Mouse (Mus musculus) intestine, embryonic 15.5 days (tissue): Measurements from ENCODE around the gene Tmem247. TPM values are rescaled to one million over a fixed set of nuclear protein-coding genes. Genes with fewer than 3 reads are reported as not detected.
A peak's percentile ranks its signal among the peaks of the same experiment; 100 is the strongest.

Source experiments
- ATAC-seq: fragments of 200-750 bp; cut with Nextera tagmentation; 2 replicates; pipeline ENCODE4 v1.8.0; 2017; ENCODE audit warnings: moderate TSS enrichment, moderate library complexity
- H3K27ac ChIP-seq: fragments of 300-500 bp; sonication (generic); 2 replicates; pipeline ENCODE4 v1.5.1; 2015; ENCODE audit warnings: mild to moderate bottlenecking, inconsistent platforms
- H3K27me3 ChIP-seq: fragments of 300-500 bp; sonication (generic); replicated peaks from 2 replicates; pipeline ENCODE4 v1.6.1; 2015; ENCODE audit warnings: inconsistent platforms
- H3K36me3 ChIP-seq: fragments of 300-500 bp; sonication (generic); 2 replicates; pipeline ENCODE4 v1.6.1; 2015; ENCODE audit warnings: inconsistent platforms
- H3K4me1 ChIP-seq: fragments of 300-500 bp; sonication (generic); replicated peaks from 2 replicates; pipeline ENCODE4 v1.6.1; 2015; ENCODE audit warnings: inconsistent platforms
- H3K4me2 ChIP-seq: fragments of 300-500 bp; sonication (generic); replicated peaks from 2 replicates; pipeline ENCODE4 v1.6.1; 2015; ENCODE audit warnings: mild to moderate bottlenecking, inconsistent platforms
- H3K4me3 ChIP-seq: fragments of 300-500 bp; sonication (generic); replicated peaks from 2 replicates; pipeline ENCODE4 v1.5.1; 2015; ENCODE audit warnings: inconsistent platforms
- H3K9ac ChIP-seq: fragments of 300-500 bp; sonication (generic); 2 replicates; pipeline ENCODE4 v1.6.1; 2015; ENCODE audit warnings: inconsistent platforms
- H3K9me3 ChIP-seq: fragments of 300-500 bp; sonication (generic); 2 replicates; pipeline ENCODE4 v1.6.1; 2016; ENCODE audit warnings: inconsistent platforms
- WGBS: fragments of 180-500 bp; shearing (Covaris S2); methylation state at CpG from one replicate; pipeline ENCODE4 v1.1.7; 2015; 5-methylcytosine and 5-hydroxymethylcytosine counted together
- polyA plus RNA-seq: library from polyadenylated mRNA; unstranded; fragments of >200 nt; fragmentation: Nextera tagmentation; extraction: Ambion mirVana; gene quantifications from 2 replicates; pipeline ENCODE4 v1.2.1, GENCODE M21; 2015

Tmem247 gene
- polyA plus RNA-seq, 1 experiment from 2014 or later: not detected

- Histone ChIP-seq H3K4me3 (no peak overlapping the region), H3K9ac (no peak overlapping the region), H3K4me1 (peaks cover 8% of the 10 kb centered on the region; the same call in 1 of the 2 replicates), H3K4me2 (no peak overlapping the region), H3K27ac (no peak overlapping the region), H3K27me3 (no peaks in the 10 kb centered on the region; the same call in 1 of the 2 replicates), H3K36me3 (no peaks in the 10 kb centered on the region), H3K9me3 (no peaks in the 10 kb centered on the region)
- 28% methylated on average over 7 of the region's 7 CpGs for WGBS
- no peak; the same call in 1 of the 2 replicates for ATAC-seq
Observed at GRCm38 (mm10) chr17:86903596-86903995, 13.6 kb upstream of the Tmem247 start.

GRCm38 (mm10) chr17:86904206-86904605 is 12.9 kb upstream of the Tmem247 start:
- Histone ChIP-seq H3K36me3 (no peaks in the 10 kb centered on the region), H3K4me2 (no peak overlapping the region), H3K27ac (no peak overlapping the region), H3K27me3 (no peaks in the 10 kb centered on the region; the same call in 1 of the 2 replicates), H3K4me3 (no peak overlapping the region), H3K9ac (no peak overlapping the region), H3K4me1 (peaks cover 8% of the 10 kb centered on the region; the same call in 1 of the 2 replicates), H3K9me3 (no peaks in the 10 kb centered on the region)
- no peak for ATAC-seq
- WGBS: 84% methylated on average over 3 of the region's 3 CpGs

- Histone ChIP-seq H3K27ac (no peak overlapping the region), H3K36me3 (no peaks in the 10 kb centered on the region), H3K4me3 (no peak overlapping the region), H3K4me1 (peaks cover 8% of the 10 kb centered on the region; the same call in 1 of the 2 replicates), H3K9me3 (no peaks in the 10 kb centered on the region), H3K9ac (no peak overlapping the region), H3K4me2 (no peak overlapping the region), H3K27me3 (no peaks in the 10 kb centered on the region; the same call in 1 of the 2 replicates)
- peak; percentile 63 for ATAC-seq
- WGBS: 29% methylated on average over 19 of the region's 19 CpGs
Observed at GRCm38 (mm10) chr17:86905297-86906135, 11.6 kb upstream of the Tmem247 start.

- H3K36me3 ChIP-seq: no peaks in the 10 kb centered on the region
- H3K27ac ChIP-seq: no peak overlapping the region
- H3K9ac ChIP-seq: no peak overlapping the region
- peaks cover 8% of the 10 kb centered on the region; the same call in 1 of the 2 replicates for H3K4me1 ChIP-seq
- WGBS: 4% methylated on average over 9 of the region's 9 CpGs
- peak; percentile 65 for ATAC-seq
- H3K4me2 ChIP-seq: no peak overlapping the region
- no peaks in the 10 kb centered on the region; the same call in 1 of the 2 replicates for H3K27me3 ChIP-seq
- H3K4me3 ChIP-seq: no peak overlapping the region
- H3K9me3 ChIP-seq: no peaks in the 10 kb centered on the region
Observed at GRCm38 (mm10) chr17:86906136-86906461, 11.0 kb upstream of the Tmem247 start.

- H3K27ac ChIP-seq: no peak overlapping the region
- H3K4me2 ChIP-seq: no peak overlapping the region
- no peaks in the 10 kb centered on the region for H3K36me3 ChIP-seq
- 0 out of 2 replicates have a peak, but pooled peaks have one; percentile 4 for ATAC-seq
- no peak overlapping the region for H3K4me3 ChIP-seq
- 34% methylated on average over 6 of the region's 6 CpGs for WGBS
- no peak overlapping the region for H3K9ac ChIP-seq
- no peaks in the 10 kb centered on the region; the same call in 1 of the 2 replicates for H3K27me3 ChIP-seq
- peaks cover 8% of the 10 kb centered on the region; the same call in 1 of the 2 replicates for H3K4me1 ChIP-seq
- H3K9me3 ChIP-seq: no peaks in the 10 kb centered on the region
Observed at GRCm38 (mm10) chr17:86906601-86907000, 10.5 kb upstream of the Tmem247 start.

GRCm38 (mm10) chr17:86907092-86907491 is 10.1 kb upstream of the Tmem247 start:
- no peaks in the 10 kb centered on the region; the same call in 1 of the 2 replicates for H3K27me3 ChIP-seq
- H3K27ac ChIP-seq: no peak overlapping the region
- no peak overlapping the region for H3K4me3 ChIP-seq
- no peak for ATAC-seq
- no peak overlapping the region for H3K9ac ChIP-seq
- 88% methylated on average over 3 of the region's 3 CpGs for WGBS
- H3K4me1 ChIP-seq: peaks cover 8% of the 10 kb centered on the region; the same call in 1 of the 2 replicates
- no peaks in the 10 kb centered on the region for H3K9me3 ChIP-seq
- no peak overlapping the region for H3K4me2 ChIP-seq
- no peaks in the 10 kb centered on the region for H3K36me3 ChIP-seq

GRCm38 (mm10) chr17:86908316-86908715 is 8.8 kb upstream of the Tmem247 start:
- H3K4me3 ChIP-seq: no peak overlapping the region
- no peak for ATAC-seq
- no peaks in the 10 kb centered on the region for H3K36me3 ChIP-seq
- H3K4me2 ChIP-seq: no peak overlapping the region
- H3K27me3 ChIP-seq: no peaks in the 10 kb centered on the region; the same call in 1 of the 2 replicates
- H3K27ac ChIP-seq: no peak overlapping the region
- H3K4me1 ChIP-seq: peaks cover 8% of the 10 kb centered on the region; the same call in 1 of the 2 replicates
- H3K9me3 ChIP-seq: no peaks in the 10 kb centered on the region
- H3K9ac ChIP-seq: no peak overlapping the region
- WGBS: 64% methylated on average over 8 of the region's 8 CpGs

GRCm38 (mm10) chr17:86909733-86910495 is 7.2 kb upstream of the Tmem247 start:
- Histone ChIP-seq H3K36me3 (no peaks in the 10 kb centered on the region), H3K9me3 (no peaks in the 10 kb centered on the region), H3K4me3 (no peak overlapping the region), H3K4me1 (peaks cover 8% of the 10 kb centered on the region; the same call in 1 of the 2 replicates), H3K27me3 (no peaks in the 10 kb centered on the region; the same call in 1 of the 2 replicates), H3K4me2 (no peak overlapping the region), H3K9ac (no peak overlapping the region), H3K27ac (no peak overlapping the region)
- WGBS: 71% methylated on average over 14 of the region's 14 CpGs
- ATAC-seq: no peak

- no peak for ATAC-seq
- Histone ChIP-seq H3K4me3 (no peak overlapping the region), H3K9me3 (no peaks in the 10 kb centered on the region), H3K4me1 (no peaks in the 10 kb centered on the region), H3K9ac (no peak overlapping the region), H3K4me2 (no peak overlapping the region), H3K27me3 (no peaks in the 10 kb centered on the region; the same call in 1 of the 2 replicates), H3K27ac (no peak overlapping the region), H3K36me3 (no peaks in the 10 kb centered on the region)
- 64% methylated on average over 5 of the region's 5 CpGs for WGBS
Observed at GRCm38 (mm10) chr17:86911261-86911660, 5.9 kb upstream of the Tmem247 start.

GRCm38 (mm10) chr17:86913003-86913607 is 4.0 kb upstream of the Tmem247 start:
- H3K27ac ChIP-seq: no peak overlapping the region
- no peaks in the 10 kb centered on the region for H3K4me1 ChIP-seq
- H3K27me3 ChIP-seq: no peaks in the 10 kb centered on the region
- 78% methylated on average over 7 of the region's 7 CpGs for WGBS
- H3K4me3 ChIP-seq: no peak overlapping the region
- no peaks in the 10 kb centered on the region for H3K9me3 ChIP-seq
- no peak overlapping the region for H3K9ac ChIP-seq
- ATAC-seq: no peak
- H3K4me2 ChIP-seq: no peak overlapping the region
- H3K36me3 ChIP-seq: no peaks in the 10 kb centered on the region

- no peaks in the 10 kb centered on the region for H3K27me3 ChIP-seq
- H3K9ac ChIP-seq: no peak overlapping the region
- no peak overlapping the region for H3K4me3 ChIP-seq
- 79% methylated on average over 4 of the region's 4 CpGs for WGBS
- H3K9me3 ChIP-seq: no peaks in the 10 kb centered on the region
- no peaks in the 10 kb centered on the region for H3K36me3 ChIP-seq
- no peaks in the 10 kb centered on the region for H3K4me1 ChIP-seq
- no peak overlapping the region for H3K4me2 ChIP-seq
- no peak for ATAC-seq
- no peak overlapping the region for H3K27ac ChIP-seq
Observed at GRCm38 (mm10) chr17:86915540-86915939, 1.6 kb upstream of the Tmem247 start.

GRCm38 (mm10) chr17:86918786-86919185 is 1.6 kb downstream of the Tmem247 start:
- Histone ChIP-seq H3K27me3 (no peaks in the 10 kb centered on the region), H3K36me3 (no peaks in the 10 kb centered on the region), H3K27ac (no peak overlapping the region), H3K4me2 (no peak overlapping the region), H3K4me3 (no peak overlapping the region), H3K9ac (no peak overlapping the region), H3K9me3 (no peaks in the 10 kb centered on the region), H3K4me1 (no peaks in the 10 kb centered on the region)
- 67% methylated on average over 6 of the region's 6 CpGs for WGBS
- no peak for ATAC-seq
